Mouse (Mus musculus) hematopoietic stem cell, adult 5-6 weeks (primary cell): ENCODE results near the gene Gm48552. TPM values are rescaled to one million over a fixed set of nuclear protein-coding genes. Genes with fewer than 3 reads are reported as not detected.

Experiments used
- ATAC-seq, 2 experiments: fragments of 125-278 bp in 1 of 2; replicated peaks in 1 of 2; 2 replicates each; pipeline ENCODE4 v1.8.0; 2016 to 2017; ENCODE audit warnings: inconsistent platforms in 2 of 2, mild to moderate bottlenecking in 2 of 2, moderate number of reproducible peaks in 2 of 2, low read depth in 1 of 2, moderate TSS enrichment in 1 of 2; ENCODE audit not compliant: low FRiP score in 2 of 2, poor library complexity in 2 of 2, severe bottlenecking in 2 of 2, insufficient read depth in 1 of 2, low TSS enrichment in 1 of 2
- total RNA-seq: library from RNA; stranded (forward); fragments of 172-1452, 232-1000 nt; gene quantifications from 2 replicates; pipeline ENCODE4 v1.2.3, GENCODE M21; 2017

Gene Gm48552
- total RNA-seq, 1 experiment from 2014 or later: not detected

- no peak for ATAC-seq
Observed at GRCm38 (mm10) chr10:81410350-81410749, 21.5 kb downstream of the Gm48552 start.

- ATAC-seq: no peak
Observed at GRCm38 (mm10) chr10:81410981-81411380, 22.2 kb downstream of the Gm48552 start.

- no peak for ATAC-seq
Observed at GRCm38 (mm10) chr10:81411471-81412400, 22.9 kb downstream of the Gm48552 start.

GRCm38 (mm10) chr10:81412586-81413309 lies 23.9 kb downstream of the Gm48552 start:
- no peak for ATAC-seq

- ATAC-seq: peak; percentile 63 to 73
Observed at GRCm38 (mm10) chr10:81413310-81414261, 24.8 kb downstream of the Gm48552 start.

- ATAC-seq: no peak
Observed at GRCm38 (mm10) chr10:81414682-81415081, 25.9 kb downstream of the Gm48552 start.

GRCm38 (mm10) chr10:81415146-81415545 lies 26.3 kb downstream of the Gm48552 start:
- no peak for ATAC-seq

- ATAC-seq: no peak
Observed at GRCm38 (mm10) chr10:81415549-81416310, 26.9 kb downstream of the Gm48552 start.

GRCm38 (mm10) chr10:81416581-81417226 lies 27.9 kb downstream of the Gm48552 start:
- ATAC-seq: peak; percentile 28 to 47

- no peak for ATAC-seq
Observed at GRCm38 (mm10) chr10:81417227-81418215, 28.7 kb downstream of the Gm48552 start.

GRCm38 (mm10) chr10:81418216-81419070 lies 29.6 kb downstream of the Gm48552 start:
- ATAC-seq: no peak

- no peak for ATAC-seq
Observed at GRCm38 (mm10) chr10:81419111-81419928, 30.5 kb downstream of the Gm48552 start.

- ATAC-seq: no peak
Observed at GRCm38 (mm10) chr10:81420191-81420767, 31.5 kb downstream of the Gm48552 start.
